Mouse (Mus musculus) CH12.LX (cell line): ENCODE measurements around the gene Cmss1. TPM values are rescaled to one million over a fixed set of nuclear protein-coding genes. Genes with fewer than 3 reads are reported as not detected.
A peak's percentile ranks its signal among the peaks of the same experiment; 100 is the strongest.

Experiments used
- DNase-seq: peaks from one replicate; pipeline ENCODE4 v3.0.0-alpha.2; 2013; ENCODE audit errors: extremely low read depth
- H3K27ac ChIP-seq: 2 replicates; pipeline ENCODE4 v1.5.1; 2012; ENCODE audit warnings: low read depth, mild to moderate bottlenecking, control low read depth, moderate library complexity; ENCODE audit not compliant: insufficient read depth
- H3K27me3 ChIP-seq: replicated peaks from 2 replicates; pipeline ENCODE3; 2012; ENCODE audit warnings: inconsistent platforms
- H3K36me3 ChIP-seq, 2 experiments: replicated peaks in 1 of 2; 2 replicates each; pipeline versions ENCODE3 to v1.6.1; 2012; ENCODE audit warnings: inconsistent platforms in 1 of 2, low read length in 1 of 2, mild to moderate bottlenecking in 1 of 2, mixed read lengths in 1 of 2, moderate library complexity in 1 of 2; ENCODE audit not compliant: control insufficient read depth in 1 of 2, insufficient read depth in 1 of 2
- H3K4me1 ChIP-seq, 2 experiments: 2 replicates each; pipeline ENCODE4 v1.6.1; 2012; ENCODE audit warnings: inconsistent platforms in 1 of 2, moderate library complexity in 1 of 2; ENCODE audit not compliant: insufficient read depth in 2 of 2, control insufficient read depth in 1 of 2
- H3K4me2 ChIP-seq: 2 replicates; pipeline ENCODE4 v1.6.1; 2012; ENCODE audit warnings: low read depth, mild to moderate bottlenecking, control low read depth; ENCODE audit not compliant: poor library complexity, insufficient read depth, severe bottlenecking
- H3K4me3 ChIP-seq, 3 experiments: fragments of 150-350 bp in 1 of 3; sonication (generic) in 1 of 3; replicated peaks in 1 of 3; 2 replicates each; pipeline versions ENCODE3 to v1.5.1; 2011 to 2012; ENCODE audit warnings: low read depth in 2 of 3, low read length in 2 of 3, mild to moderate bottlenecking in 2 of 3, moderate library complexity in 2 of 3, control low read depth in 1 of 3, improper control_type of control experiment in 1 of 3, inconsistent platforms in 1 of 3, mixed read lengths in 1 of 3; ENCODE audit not compliant: poor library complexity in 1 of 3
- H3K79me2 ChIP-seq: replicated peaks from 2 replicates; pipeline ENCODE4 v1.6.1; 2012; ENCODE audit warnings: mild to moderate bottlenecking, moderate library complexity; ENCODE audit not compliant: control insufficient read depth, poor library complexity, insufficient read depth, severe bottlenecking; ENCODE audit errors: extremely low read depth
- H3K9ac ChIP-seq: 2 replicates; pipeline ENCODE4 v1.6.1; 2012; ENCODE audit warnings: low read depth, mild to moderate bottlenecking, control low read depth, moderate library complexity; ENCODE audit not compliant: insufficient read depth
- H3K9me3 ChIP-seq: replicated peaks from 2 replicates; pipeline ENCODE3; 2012; ENCODE audit warnings: low read length, inconsistent platforms, mixed read lengths
- BHLHE40 ChIP-seq: IDR thresholded peaks from 2 replicates; pipeline ENCODE4 v1.6.1; 2011; ENCODE audit warnings: mild to moderate bottlenecking, low read depth, low read length, improper control_type of control experiment
- CHD2 ChIP-seq: IDR thresholded peaks from 2 replicates; pipeline ENCODE4 v1.6.1; 2011; ENCODE audit warnings: low read length, improper control_type of control experiment
- ELF1 ChIP-seq: IDR thresholded peaks from 2 replicates; pipeline ENCODE4 v1.6.1; 2014; ENCODE audit warnings: low read depth, mild to moderate bottlenecking, inconsistent platforms, low read length, improper control_type of control experiment
- EP300 ChIP-seq: IDR thresholded peaks from 2 replicates; pipeline ENCODE4 v1.6.1; 2011; ENCODE audit warnings: low read length, improper control_type of control experiment
- JUN ChIP-seq: IDR thresholded peaks from 2 replicates; pipeline ENCODE4 v1.6.1; 2011; ENCODE audit warnings: low read depth, mild to moderate bottlenecking, low read length, improper control_type of control experiment, moderate library complexity; ENCODE audit not compliant: insufficient read depth
- MAFK ChIP-seq: IDR thresholded peaks from 2 replicates; pipeline ENCODE4 v1.6.1; 2011; ENCODE audit warnings: low read length, improper control_type of control experiment; ENCODE audit not compliant: insufficient replicate concordance
- MAZ ChIP-seq: IDR thresholded peaks from 2 replicates; pipeline ENCODE4 v1.6.1; 2012; ENCODE audit warnings: low read depth, mild to moderate bottlenecking, inconsistent platforms, low read length, improper control_type of control experiment, moderate library complexity
- MEF2A ChIP-seq: IDR thresholded peaks from 2 replicates; pipeline ENCODE4 v1.6.1; 2014; ENCODE audit warnings: low read depth, mild to moderate bottlenecking, inconsistent platforms, low read length, improper control_type of control experiment, borderline replicate concordance
- MXI1 ChIP-seq: IDR thresholded peaks from 2 replicates; pipeline ENCODE4 v1.6.1; 2011; ENCODE audit warnings: mild to moderate bottlenecking, low read depth, low read length, improper control_type of control experiment
- MYC ChIP-seq: IDR thresholded peaks from 2 replicates; pipeline ENCODE4 v1.6.1; 2011; ENCODE audit warnings: low read depth, mild to moderate bottlenecking, improper control_type of control experiment, low read length
- PAX5 ChIP-seq: IDR thresholded peaks from 2 replicates; pipeline ENCODE4 v1.6.1; 2012; ENCODE audit warnings: low read length, inconsistent platforms, mixed read lengths
- POLR2A ChIP-seq: IDR thresholded peaks from 2 replicates; pipeline ENCODE4 v1.6.1; 2011; ENCODE audit warnings: low read depth, mild to moderate bottlenecking, improper control_type of control experiment, low read length
- POLR2AphosphoS2 ChIP-seq: IDR thresholded peaks from 2 replicates; pipeline ENCODE4 v1.6.1; 2011; ENCODE audit warnings: low read depth, low read length, improper control_type of control experiment
- RAD21 ChIP-seq: IDR thresholded peaks from 2 replicates; pipeline ENCODE4 v1.6.1; 2011; ENCODE audit warnings: low read depth, mild to moderate bottlenecking, low read length, improper control_type of control experiment, moderate library complexity
- RCOR1 ChIP-seq: conservative IDR thresholded peaks from 2 replicates; pipeline ENCODE4 v1.6.1; 2012; ENCODE audit warnings: low read depth, mild to moderate bottlenecking, inconsistent platforms, low read length, improper control_type of control experiment
- SIN3A ChIP-seq: IDR thresholded peaks from 2 replicates; pipeline ENCODE4 v1.6.1; 2012; ENCODE audit warnings: low read length, improper control_type of control experiment, inconsistent platforms
- TCF12 ChIP-seq: IDR thresholded peaks from 2 replicates; pipeline ENCODE4 v1.6.1; 2014; ENCODE audit warnings: low read depth, mild to moderate bottlenecking, inconsistent platforms, low read length, improper control_type of control experiment
- UBTF ChIP-seq: IDR thresholded peaks from 2 replicates; pipeline ENCODE4 v1.6.1; 2012; ENCODE audit warnings: low read depth, mild to moderate bottlenecking, inconsistent platforms, low read length, improper control_type of control experiment, moderate library complexity
- USF2 ChIP-seq: conservative IDR thresholded peaks from 2 replicates; pipeline ENCODE4 v1.6.1; 2011; ENCODE audit warnings: low read depth, low read length, improper control_type of control experiment
- ZC3H11A ChIP-seq: IDR thresholded peaks from 2 replicates; pipeline ENCODE4 v1.6.1; 2012; ENCODE audit warnings: low read depth, mild to moderate bottlenecking, inconsistent platforms, low read length, improper control_type of control experiment
- ZKSCAN1 ChIP-seq: IDR thresholded peaks from 2 replicates; pipeline ENCODE4 v1.6.1; 2012; ENCODE audit warnings: low read depth, inconsistent platforms, low read length, improper control_type of control experiment, borderline replicate concordance
- ZNF384 ChIP-seq: IDR thresholded peaks from 2 replicates; pipeline ENCODE4 v1.6.1; 2012; ENCODE audit warnings: low read depth, low read length, improper control_type of control experiment, inconsistent platforms
- dilution Hi-C: fragments of 300-500 bp; cut with MboI; formaldehyde crosslinking; loops from 2 replicates; pipeline ENCODE4 v1.14.3; 2020; ENCODE audit warnings: low sequenced_read_pairs; ENCODE audit not compliant: extremely low pct_unique_long_range_greater_than_20kb, extremely low pct_ligation_motif_present
- in situ Hi-C: fragments of 300-500 bp; cut with MboI; formaldehyde crosslinking; loops from 3 replicates; pipeline ENCODE4 v1.14.3; 2019; ENCODE audit warnings: low sequenced_read_pairs, low pct_ligation_motif_present, low pct_unique_long_range_greater_than_20kb, mixed read lengths
- polyA plus RNA-seq: library from polyadenylated mRNA; unstranded; fragments of >175 nt; gene quantifications from 2 replicates; pipeline ENCODE4 v1.2.1, GENCODE M21; 2012; ENCODE audit warnings: low read depth; ENCODE audit not compliant: insufficient read length
- total RNA-seq, 2 experiments: library from RNA; depleted of rRNA; stranded (reverse); fragments of 300-350 nt in 1 of 2; fragments of >200 nt in 1 of 2; gene quantifications; 2 replicates each; pipeline ENCODE4 v1.2.3; 2012 to 2014

The Cmss1 gene
- total and polyA plus RNA-seq, 3 experiments, result 94.7 to 107 (median 103) TPM

GRCm38 (mm10) chr16:57526893-57527292 lies 79.8 kb downstream of the Cmss1 start:
- peak; percentile 52; the same call in 1 of the 2 replicates for TF ChIP-seq MEF2A
- TF ChIP-seq RAD21, result no peak
- TF ChIP-seq RCOR1, result no peak
- TF ChIP-seq ZNF384, result no peak
- no peak for TF ChIP-seq MYC
- 0 out of 2 replicates have a peak, but pooled peaks have one; percentile 3 for TF ChIP-seq BHLHE40
- no peak for TF ChIP-seq JUN
- in situ Hi-C loops, result no loop called here
- Histone ChIP-seq H3K79me2 (no peaks in the 10 kb centered on the region), H3K27ac (no peak overlapping the region), H3K4me3 (no peak overlapping the region), H3K4me2 (no peak overlapping the region), H3K36me3 (no peaks in the 10 kb centered on the region), H3K9me3 (no peaks in the 10 kb centered on the region), H3K9ac (no peak overlapping the region), H3K27me3 (no peaks in the 10 kb centered on the region), H3K4me1 (peaks cover 5 to 32% of the 10 kb centered on the region in 2 experiments)
- DNase-seq, result no peak
- dilution Hi-C loops, result no loop called here

- Histone ChIP-seq H3K4me2 (no peak overlapping the region), H3K27me3 (no peaks in the 10 kb centered on the region), H3K27ac (no peak overlapping the region), H3K36me3 (no peaks in the 10 kb centered on the region), H3K9me3 (no peaks in the 10 kb centered on the region), H3K4me1 (peaks cover 5 to 35% of the 10 kb centered on the region in 2 experiments), H3K79me2 (no peaks in the 10 kb centered on the region), H3K4me3 (no peak overlapping the region), H3K9ac (no peak overlapping the region)
- TF ChIP-seq SIN3A (no peak), POLR2AphosphoS2 (no peak), ZKSCAN1 (no peak), MXI1 (no peak), TCF12 (no peak), PAX5 (no peak), CHD2 (no peak), BHLHE40 (no peak), MEF2A (no peak), ELF1 (no peak), MYC (no peak), MAFK (no peak), JUN (no peak), UBTF (no peak), USF2 (no peak), ZC3H11A (no peak), ZNF384 (no peak), POLR2A (no peak), MAZ (no peak), EP300 (no peak)
- in situ Hi-C loops, result no loop called here
- DNase-seq, result no peak
- dilution Hi-C loops, result no loop called here
Measured at GRCm38 (mm10) chr16:57525476-57525875, 81.2 kb downstream of the Cmss1 start.
